Comparison of ENCODE assay signal across 28 mouse cellular contexts in genomic region chr4:108914391-108914790, GRCm38 (mm10). TPM values are rescaled to one million over a fixed set of nuclear protein-coding genes. Genes with fewer than 3 reads are reported as not detected.
DNase-seq lines count a peak whose midpoint lies in the region; ATAC-seq and TF ChIP-seq lines count a peak whose summit lies in the region.
"Had no signal": no experiment of that assay in that cellular context is flagged by ENCODE, and none has a peak within 500 bp of the region (broad histone marks: within the 10 kb centered on the region; RNA-seq: fewer than 3 reads in every experiment).

No protein-coding gene starts in this region.

- H3K27ac ChIP-seq in embryonic facial prominence, embryonic 14.5 days (replicated peaks; ENCODE audit: low read depth, low read length) = no peak overlapping the region
- no peak overlapping the region for H3K27ac ChIP-seq in embryonic facial prominence, embryonic 10.5 days (replicated peaks)
- H3K27ac ChIP-seq in limb, embryonic 14.5 days (replicated peaks; ENCODE audit: low read depth, low read length) = no peak overlapping the region
- no peak overlapping the region for H3K27ac ChIP-seq in limb, embryonic 10.5 days
- no peak overlapping the region for H3K27ac ChIP-seq in lung, postnatal 0 days (ENCODE audit: low read length)
- no peak overlapping the region for H3K27ac ChIP-seq in forebrain, embryonic 13.5 days
- H3K27ac ChIP-seq: embryonic facial prominence, embryonic 13.5 days; forebrain, embryonic 10.5 days; gastrocnemius, adult 2 months; hindbrain, embryonic 14.5 days; hindbrain, postnatal 0 days had no signal

- DNase-seq in embryonic facial prominence, embryonic 14.5 days (ENCODE audit: low spot score) = peak; percentile 71
- DNase-seq in embryonic facial prominence, embryonic 10.5 days (ENCODE audit: low spot score) = no peak
- peak; percentile 9 for DNase-seq in limb, embryonic 14.5 days (ENCODE audit: low spot score)
- no peak for DNase-seq in limb, embryonic 10.5 days (ENCODE audit: low spot score)
- DNase-seq in lung, postnatal 0 days (ENCODE audit: low spot score) = peak; percentile 19
- DNase-seq in lung, postnatal 4 days = no peak
- DNase-seq in MN1 (ENCODE audit: low spot score) = peak; percentile 15
- DNase-seq: adrenal gland, postnatal 10 days; adrenal gland, postnatal 36 days; cerebellum, adult 2 months; cerebellum, adult 9-11 months; cerebellum, postnatal 25 days; forebrain, postnatal 0 days; gastrocnemius, adult 2 months; gastrocnemius, postnatal 14 days; heart, adult 18-20 months; heart, postnatal 14 days; heart, postnatal 4 days had no signal

- no peak for TF ChIP-seq CTCF in lung, postnatal 0 days (IDR thresholded peaks at IDR 0.05)

- WGBS in embryonic facial prominence, embryonic 14.5 days = 49% methylated on average over 6 of the region's 6 CpGs
- 81% methylated on average over 6 of the region's 6 CpGs for WGBS in embryonic facial prominence, embryonic 10.5 days
- WGBS in limb, embryonic 14.5 days = 73% methylated on average over 6 of the region's 6 CpGs
- 85% methylated on average over 6 of the region's 6 CpGs for WGBS in limb, embryonic 10.5 days
- 35% methylated on average over 6 of the region's 6 CpGs for WGBS in lung, postnatal 0 days
- WGBS in forebrain, embryonic 13.5 days = 84% methylated on average over 6 of the region's 6 CpGs

- no peak overlapping the region for H3K9ac ChIP-seq in embryonic facial prominence, embryonic 14.5 days (ENCODE audit: low read depth, low read length)
- H3K9ac ChIP-seq in limb, embryonic 14.5 days (ENCODE audit: low read depth, low read length, severe bottlenecking) = no peak overlapping the region
- no peak overlapping the region for H3K9ac ChIP-seq in lung, postnatal 0 days (replicated peaks; ENCODE audit: low read depth)
- no peak overlapping the region for H3K9ac ChIP-seq in forebrain, embryonic 13.5 days
- H3K9ac ChIP-seq: embryonic facial prominence, embryonic 13.5 days; forebrain, postnatal 0 days; heart, embryonic 12.5 days; hindbrain, embryonic 14.5 days had no signal

- no peak overlapping the region for H3K4me3 ChIP-seq in embryonic facial prominence, embryonic 14.5 days (ENCODE audit: low read depth, low read length)
- H3K4me3 ChIP-seq in embryonic facial prominence, embryonic 10.5 days = no peak overlapping the region
- H3K4me3 ChIP-seq in limb, embryonic 14.5 days (replicated peaks; ENCODE audit: low read length) = no peak overlapping the region
- H3K4me3 ChIP-seq in limb, embryonic 10.5 days = no peak overlapping the region
- H3K4me3 ChIP-seq in lung, postnatal 0 days (ENCODE audit: low read depth, low read length) = no peak overlapping the region
- no peak overlapping the region for H3K4me3 ChIP-seq in forebrain, embryonic 13.5 days
- H3K4me3 ChIP-seq: embryonic facial prominence, embryonic 13.5 days; forebrain, embryonic 10.5 days; gastrocnemius, adult 2 months; heart, embryonic 12.5 days had no signal

- H3K4me1 ChIP-seq in embryonic facial prominence, embryonic 14.5 days (ENCODE audit: control insufficient read depth, insufficient read depth, low read length) = no peaks in the 10 kb centered on the region
- H3K4me1 ChIP-seq in embryonic facial prominence, embryonic 10.5 days = no peaks in the 10 kb centered on the region
- no peaks in the 10 kb centered on the region for H3K4me1 ChIP-seq in limb, embryonic 14.5 days (ENCODE audit: control insufficient read depth, insufficient read depth, low read length)
- no peaks in the 10 kb centered on the region for H3K4me1 ChIP-seq in limb, embryonic 10.5 days
- peaks cover 5% of the 10 kb centered on the region; the same call in 1 of the 2 replicates for H3K4me1 ChIP-seq in lung, postnatal 0 days (ENCODE audit: insufficient read depth, low read depth, low read length)
- no peaks in the 10 kb centered on the region for H3K4me1 ChIP-seq in forebrain, embryonic 13.5 days
- H3K4me1 ChIP-seq: embryonic facial prominence, embryonic 13.5 days; forebrain, embryonic 10.5 days had no signal

- TF ChIP-seq POLR2A in limb, embryonic 14.5 days (IDR thresholded peaks at IDR 0.05; ENCODE audit: borderline replicate concordance, extremely low read depth, insufficient read depth, insufficient read length) = no peak

- TF ChIP-seq EP300 in lung, postnatal 0 days (IDR thresholded peaks at IDR 0.05) = no peak

- H3K9me3 ChIP-seq in embryonic facial prominence, embryonic 14.5 days (ENCODE audit: control insufficient read depth, low read length) = no peaks in the 10 kb centered on the region
- no peaks in the 10 kb centered on the region for H3K9me3 ChIP-seq in embryonic facial prominence, embryonic 10.5 days
- H3K9me3 ChIP-seq in limb, embryonic 14.5 days (ENCODE audit: control insufficient read depth, low read length) = no peaks in the 10 kb centered on the region
- no peaks in the 10 kb centered on the region for H3K9me3 ChIP-seq in limb, embryonic 10.5 days (replicated peaks)
- no peaks in the 10 kb centered on the region for H3K9me3 ChIP-seq in lung, postnatal 0 days (ENCODE audit: low read length)
- no peaks in the 10 kb centered on the region for H3K9me3 ChIP-seq in forebrain, embryonic 13.5 days (replicated peaks)
- H3K9me3 ChIP-seq: embryonic facial prominence, embryonic 13.5 days; forebrain, embryonic 10.5 days; heart, embryonic 12.5 days had no signal

- H3K36me3 ChIP-seq in embryonic facial prominence, embryonic 14.5 days (ENCODE audit: control insufficient read depth, insufficient read depth, low read length) = no peaks in the 10 kb centered on the region
- no peaks in the 10 kb centered on the region for H3K36me3 ChIP-seq in embryonic facial prominence, embryonic 10.5 days (replicated peaks)
- H3K36me3 ChIP-seq in limb, embryonic 14.5 days (ENCODE audit: control insufficient read depth, insufficient read depth, low read length) = no peaks in the 10 kb centered on the region
- no peaks in the 10 kb centered on the region for H3K36me3 ChIP-seq in limb, embryonic 10.5 days
- H3K36me3 ChIP-seq in lung, postnatal 0 days (ENCODE audit: insufficient read depth, low read length) = no peaks in the 10 kb centered on the region
- no peaks in the 10 kb centered on the region for H3K36me3 ChIP-seq in forebrain, embryonic 13.5 days (ENCODE audit: poor library complexity, severe bottlenecking)
- H3K36me3 ChIP-seq: embryonic facial prominence, embryonic 13.5 days; forebrain, embryonic 10.5 days; heart, embryonic 12.5 days had no signal

- no peak for ATAC-seq in embryonic facial prominence, embryonic 14.5 days (ENCODE audit: low read depth)
- ATAC-seq in limb, embryonic 14.5 days (ENCODE audit: low FRiP score, low read depth) = no peak
- ATAC-seq in lung, postnatal 0 days = no peak
- no peak for ATAC-seq in forebrain, embryonic 13.5 days
- ATAC-seq: CD4-positive, CD25-positive, alpha-beta regulatory T cell, adult 4 months; forebrain, embryonic 14.5 days; forebrain, postnatal 0 days; hindbrain, postnatal 0 days; inflammation-experienced regulatory T-cells, adult 6 months; Patski had no signal

- H3K27me3 ChIP-seq in embryonic facial prominence, embryonic 14.5 days (replicated peaks; ENCODE audit: control insufficient read depth, insufficient read depth, low read length) = no peaks in the 10 kb centered on the region
- H3K27me3 ChIP-seq in embryonic facial prominence, embryonic 10.5 days (replicated peaks; ENCODE audit: low read depth, poor library complexity, severe bottlenecking) = no peaks in the 10 kb centered on the region
- no peaks in the 10 kb centered on the region for H3K27me3 ChIP-seq in limb, embryonic 14.5 days (ENCODE audit: control insufficient read depth, insufficient read depth, low read length)
- H3K27me3 ChIP-seq in limb, embryonic 10.5 days (ENCODE audit: low read depth, poor library complexity, severe bottlenecking) = no peaks in the 10 kb centered on the region
- H3K27me3 ChIP-seq in lung, postnatal 0 days (replicated peaks; ENCODE audit: insufficient read depth, low read length) = no peaks in the 10 kb centered on the region
- H3K27me3 ChIP-seq in forebrain, embryonic 13.5 days = no peaks in the 10 kb centered on the region
- H3K27me3 ChIP-seq: embryonic facial prominence, embryonic 13.5 days; heart, embryonic 12.5 days; Patski had no signal

- H3K4me2 ChIP-seq in embryonic facial prominence, embryonic 14.5 days (ENCODE audit: low read depth, low read length) = no peak overlapping the region
- no peak overlapping the region for H3K4me2 ChIP-seq in limb, embryonic 14.5 days (replicated peaks; ENCODE audit: low read depth, low read length, severe bottlenecking)
- H3K4me2 ChIP-seq in lung, postnatal 0 days (replicated peaks; ENCODE audit: low read depth, low read length) = no peak overlapping the region
- H3K4me2 ChIP-seq in forebrain, embryonic 13.5 days = no peak overlapping the region
- H3K4me2 ChIP-seq: embryonic facial prominence, embryonic 13.5 days; hindbrain, embryonic 14.5 days had no signal

RNA-seq across cellular contexts. Expression of gene Rab3b, which starts 35.5 kb away (rescaled TPM):
- 17.8 and 21.1 TPM in 2 replicates for polyA plus RNA-seq in embryonic facial prominence, embryonic 14.5 days (2014; fragmentation: Nextera tagmentation; extraction: Ambion mirVana)
- 17.1 and 20.8 TPM in 2 replicates for polyA plus RNA-seq in embryonic facial prominence, embryonic 10.5 days (2016; fragmentation: Nextera tagmentation; extraction: Ambion mirVana)
- 9.8 and 11.9 TPM in 2 replicates for polyA plus RNA-seq in limb, embryonic 14.5 days (2012; rRNA removed)
- polyA plus RNA-seq in limb, embryonic 14.5 days (2014; fragmentation: Nextera tagmentation; extraction: Ambion mirVana) = 15.0 and 21.2 TPM in 2 replicates
- polyA plus RNA-seq in limb, embryonic 10.5 days (2016; fragmentation: Nextera tagmentation; extraction: Ambion mirVana) = 8.0 and 11.3 TPM in 2 replicates
- polyA plus RNA-seq in lung, postnatal 0 days (2015; fragmentation: Nextera tagmentation; extraction: Ambion mirVana) = 3.0 and 3.2 TPM in 2 replicates
- polyA plus RNA-seq in forebrain, embryonic 13.5 days (2015; fragmentation: Nextera tagmentation; extraction: Ambion mirVana) = 38.0 and 54.1 TPM in 2 replicates
- polyA plus RNA-seq: CD4-positive, CD25-positive, alpha-beta regulatory T cell, adult 4 months had no signal

Comparison
In these comparisons a context has a peak if more than half of its experiments do, and no peak if none do; other contexts are left out.
1. DNase-seq: peak in embryonic facial prominence, embryonic 14.5 days (single experiment), limb, embryonic 14.5 days (single experiment), lung, postnatal 0 days (single experiment) and MN1 (single experiment); none in embryonic facial prominence, embryonic 10.5 days (single experiment), limb, embryonic 10.5 days (single experiment) and lung, postnatal 4 days (0 of 2).